Mouse (Mus musculus): ENCODE data around the gene Fgl2. TPM values are rescaled to one million over a fixed set of nuclear protein-coding genes. Genes with fewer than 3 reads are reported as not detected.

The Fgl2 gene
- polyA plus RNA-seq, 1 experiment from 2014 or later, result 10.3 TPM

DNA sequence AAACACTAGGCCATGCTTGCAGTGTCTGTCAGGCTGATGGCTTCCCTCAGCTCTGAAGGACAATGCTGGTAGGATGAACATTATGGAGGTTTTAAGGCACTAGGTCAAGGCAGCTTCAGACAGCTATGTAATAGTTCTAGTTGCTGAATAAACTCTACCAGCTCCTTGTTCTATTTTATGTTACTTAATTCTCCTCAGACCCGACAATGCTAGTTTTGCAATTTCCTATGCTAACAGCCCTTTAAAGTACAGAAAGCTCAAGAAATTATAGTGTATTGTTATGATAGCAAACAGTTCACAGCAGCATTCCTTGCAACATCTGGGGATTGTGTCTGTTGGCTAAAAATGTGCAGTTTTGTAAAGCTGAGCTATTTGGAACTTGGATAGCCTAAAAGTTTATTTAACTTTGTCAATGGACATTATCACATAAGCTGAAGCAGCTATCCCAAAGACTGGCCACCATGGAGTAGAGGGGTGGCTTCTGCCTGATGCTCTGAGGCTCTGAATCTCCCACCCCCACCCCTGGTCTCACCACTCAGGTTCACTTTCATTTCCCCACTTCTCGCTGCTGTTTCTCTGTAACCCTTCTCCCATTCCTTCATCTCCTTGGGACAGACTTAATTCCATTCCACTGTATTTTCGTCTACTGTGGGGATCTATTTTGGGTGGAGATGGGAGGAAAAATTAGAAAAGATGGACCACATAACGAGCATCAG is 5.9 kb upstream of the Fgl2 start:
- H3K4me3 ChIP-seq (ENCODE audit: low read depth, low read length), result no peak overlapping the region
- no peaks in the 10 kb centered on the region for H3K4me1 ChIP-seq (replicated peaks; ENCODE audit: control insufficient read depth, insufficient read depth)
- no peak for DNase-seq (ENCODE audit: low spot score)
- no peaks in the 10 kb centered on the region for H3K36me3 ChIP-seq (ENCODE audit: control insufficient read depth, insufficient read depth, low read length)
- H3K9me3 ChIP-seq (ENCODE audit: control insufficient read depth, low read length), result no peaks in the 10 kb centered on the region
- 55% methylated on average over 4 of the region's 4 CpGs for WGBS
- no peak for ATAC-seq (ENCODE audit: low FRiP score, low TSS enrichment)
- H3K27ac ChIP-seq (replicated peaks), result no peak overlapping the region
- TF ChIP-seq CTCF (IDR thresholded peaks at IDR 0.05; ENCODE audit: low read depth) (no peak), EP300 (optimal IDR thresholded peaks at IDR 0.05) (no peak)
- no peaks in the 10 kb centered on the region for H3K27me3 ChIP-seq (ENCODE audit: control insufficient read depth, insufficient read depth, low read length)
- H3K4me2 ChIP-seq (replicated peaks; ENCODE audit: low read depth), result no peak overlapping the region
- no peak overlapping the region for H3K9ac ChIP-seq (ENCODE audit: low read length)

GRCm38 (mm10) chr5:21367514-21367913 is 4.9 kb upstream of the Fgl2 start:
- 58% methylated on average over 2 of the region's 2 CpGs for WGBS
- no peaks in the 10 kb centered on the region for H3K9me3 ChIP-seq (ENCODE audit: control insufficient read depth, low read length)
- no peak for ATAC-seq (ENCODE audit: low FRiP score, low TSS enrichment)
- no peak overlapping the region for H3K4me3 ChIP-seq (ENCODE audit: low read depth, low read length)
- no peak for TF ChIP-seq CTCF (IDR thresholded peaks at IDR 0.05; ENCODE audit: low read depth)
- TF ChIP-seq EP300 (optimal IDR thresholded peaks at IDR 0.05), result no peak
- H3K4me1 ChIP-seq (replicated peaks; ENCODE audit: control insufficient read depth, insufficient read depth), result no peaks in the 10 kb centered on the region
- no peaks in the 10 kb centered on the region for H3K27me3 ChIP-seq (ENCODE audit: control insufficient read depth, insufficient read depth, low read length)
- H3K9ac ChIP-seq (ENCODE audit: low read length), result no peak overlapping the region
- no peak overlapping the region for H3K27ac ChIP-seq (replicated peaks)
- no peak overlapping the region for H3K4me2 ChIP-seq (replicated peaks; ENCODE audit: low read depth)
- H3K36me3 ChIP-seq (ENCODE audit: control insufficient read depth, insufficient read depth, low read length), result no peaks in the 10 kb centered on the region
- no peak for DNase-seq (ENCODE audit: low spot score)

DNA sequence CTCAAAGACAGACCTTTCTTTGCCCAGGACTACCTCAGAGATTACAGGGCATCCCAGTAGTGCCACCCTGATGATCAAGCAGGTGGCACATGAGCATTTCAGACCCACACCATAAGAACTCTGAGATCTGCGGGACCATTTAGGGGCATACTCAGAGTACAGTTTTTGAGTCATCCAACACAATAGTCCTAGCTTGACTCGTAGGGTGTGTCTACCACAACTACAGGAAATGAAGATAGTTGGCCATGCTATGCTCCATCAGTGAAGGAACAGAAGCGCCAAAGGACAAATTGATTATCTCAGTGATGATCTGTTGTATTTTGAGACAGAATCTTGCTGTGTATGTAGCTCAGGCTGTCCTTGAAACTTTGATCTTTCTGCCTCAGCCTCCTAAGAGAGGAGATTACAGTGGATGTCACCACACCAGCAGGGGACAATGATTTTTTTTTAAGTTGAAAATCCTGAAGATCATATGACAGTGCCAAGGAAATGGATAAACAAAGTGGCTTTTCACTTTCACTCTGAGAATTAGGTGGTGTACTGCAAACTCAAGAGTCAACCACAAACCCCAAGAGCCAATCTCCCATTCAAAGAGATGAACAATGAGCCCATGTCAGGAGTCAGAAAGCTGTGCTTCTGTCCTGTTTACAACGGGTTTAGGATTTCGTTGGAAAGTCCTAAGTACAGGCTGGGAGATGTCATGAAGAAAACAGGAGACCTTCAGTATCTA is 2.1 kb upstream of the Fgl2 start:
- ATAC-seq (ENCODE audit: low FRiP score, low TSS enrichment) (no peak), DNase-seq (ENCODE audit: low spot score) (no peak)
- TF ChIP-seq EP300 (optimal IDR thresholded peaks at IDR 0.05) (no peak), CTCF (IDR thresholded peaks at IDR 0.05; ENCODE audit: low read depth) (no peak)
- Histone ChIP-seq H3K36me3 (ENCODE audit: control insufficient read depth, insufficient read depth, low read length) (no peaks in the 10 kb centered on the region), H3K4me1 (replicated peaks; ENCODE audit: control insufficient read depth, insufficient read depth) (no peaks in the 10 kb centered on the region), H3K9ac (ENCODE audit: low read length) (no peak overlapping the region), H3K4me3 (ENCODE audit: low read depth, low read length) (no peak overlapping the region), H3K27ac (replicated peaks) (no peak overlapping the region), H3K4me2 (replicated peaks; ENCODE audit: low read depth) (no peak overlapping the region), H3K9me3 (ENCODE audit: control insufficient read depth, low read length) (no peaks in the 10 kb centered on the region), H3K27me3 (ENCODE audit: control insufficient read depth, insufficient read depth, low read length) (no peaks in the 10 kb centered on the region)
- WGBS, result 83% methylated on average over 5 of the region's 5 CpGs

DNA sequence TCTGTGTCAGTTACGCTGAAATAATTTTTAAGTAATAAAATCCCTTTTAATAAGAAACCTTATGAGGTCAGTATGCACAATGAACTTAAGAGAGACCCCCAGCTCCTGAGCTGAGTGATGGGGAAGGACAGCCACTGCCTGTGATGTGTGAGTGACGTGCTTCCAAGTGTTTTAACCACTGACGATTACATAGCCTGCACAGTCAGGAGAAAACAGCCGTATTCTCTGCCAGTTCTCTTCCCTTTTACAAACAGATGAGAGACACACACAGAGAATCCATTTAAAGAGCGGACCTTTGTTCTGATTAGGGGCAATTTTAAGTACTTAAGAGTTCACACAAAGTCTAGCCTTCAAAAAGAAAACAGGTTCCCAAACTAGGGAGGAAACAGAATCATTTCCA is 522 bp upstream of the Fgl2 start:
- Histone ChIP-seq H3K4me2 (replicated peaks; ENCODE audit: low read depth) (peak overlapping the region; percentile 80), H3K4me3 (ENCODE audit: low read depth, low read length) (peak overlapping the region; percentile 46), H3K36me3 (ENCODE audit: control insufficient read depth, insufficient read depth, low read length) (no peaks in the 10 kb centered on the region), H3K4me1 (replicated peaks; ENCODE audit: control insufficient read depth, insufficient read depth) (no peaks in the 10 kb centered on the region), H3K27me3 (ENCODE audit: control insufficient read depth, insufficient read depth, low read length) (no peaks in the 10 kb centered on the region), H3K27ac (replicated peaks) (no peak overlapping the region), H3K9ac (ENCODE audit: low read length) (no peak overlapping the region), H3K9me3 (ENCODE audit: control insufficient read depth, low read length) (no peaks in the 10 kb centered on the region)
- no peak for TF ChIP-seq CTCF (IDR thresholded peaks at IDR 0.05; ENCODE audit: low read depth)
- TF ChIP-seq EP300 (optimal IDR thresholded peaks at IDR 0.05), result no peak
- ATAC-seq (ENCODE audit: low FRiP score, low TSS enrichment) (no peak), DNase-seq (ENCODE audit: low spot score) (no peak)
- 46% methylated on average over 5 of the region's 5 CpGs for WGBS

GRCm38 (mm10) chr5:21373180-21373518 is 707 bp downstream of the Fgl2 start:
- DNase-seq (ENCODE audit: low spot score) (no peak), ATAC-seq (ENCODE audit: low FRiP score, low TSS enrichment) (no peak)
- Histone ChIP-seq H3K36me3 (ENCODE audit: control insufficient read depth, insufficient read depth, low read length) (no peaks in the 10 kb centered on the region), H3K9ac (ENCODE audit: low read length) (peak overlapping the region; percentile 57), H3K4me3 (ENCODE audit: low read depth, low read length) (peak overlapping the region; percentile 46), H3K27ac (replicated peaks) (no peak overlapping the region), H3K4me1 (replicated peaks; ENCODE audit: control insufficient read depth, insufficient read depth) (no peaks in the 10 kb centered on the region), H3K9me3 (ENCODE audit: control insufficient read depth, low read length) (no peaks in the 10 kb centered on the region), H3K27me3 (ENCODE audit: control insufficient read depth, insufficient read depth, low read length) (no peaks in the 10 kb centered on the region), H3K4me2 (replicated peaks; ENCODE audit: low read depth) (peak overlapping the region; percentile 80)
- no peak for TF ChIP-seq CTCF (IDR thresholded peaks at IDR 0.05; ENCODE audit: low read depth)
- TF ChIP-seq EP300 (optimal IDR thresholded peaks at IDR 0.05), result no peak
- 60% methylated on average over 7 of the region's 7 CpGs for WGBS

DNA sequence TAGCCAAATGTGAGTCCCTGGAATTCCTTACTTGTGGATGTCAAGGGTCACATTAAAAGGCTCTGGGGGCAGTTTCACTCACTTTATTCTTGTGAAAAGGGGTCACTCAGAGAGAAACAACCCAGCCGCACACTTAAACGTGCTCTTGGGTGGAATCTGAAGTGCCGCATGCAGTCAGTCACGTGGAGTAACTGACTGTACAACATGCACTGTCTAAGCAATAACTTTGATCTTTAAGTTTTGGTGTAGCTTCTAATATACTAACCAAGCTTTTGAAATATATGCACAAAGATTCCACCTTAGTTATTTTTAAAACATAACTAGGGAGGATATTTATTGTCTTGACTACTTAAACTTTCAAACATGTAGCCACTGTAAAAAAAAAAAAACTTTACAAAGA is 4.5 kb downstream of the Fgl2 start:
- no peak for DNase-seq (ENCODE audit: low spot score)
- H3K4me1 ChIP-seq (replicated peaks; ENCODE audit: control insufficient read depth, insufficient read depth), result no peaks in the 10 kb centered on the region
- no peaks in the 10 kb centered on the region for H3K36me3 ChIP-seq (ENCODE audit: control insufficient read depth, insufficient read depth, low read length)
- H3K27me3 ChIP-seq (ENCODE audit: control insufficient read depth, insufficient read depth, low read length), result no peaks in the 10 kb centered on the region
- no peak overlapping the region for H3K4me3 ChIP-seq (ENCODE audit: low read depth, low read length)
- 76% methylated on average over 4 of the region's 4 CpGs for WGBS
- no peaks in the 10 kb centered on the region for H3K9me3 ChIP-seq (ENCODE audit: control insufficient read depth, low read length)
- no peak for TF ChIP-seq CTCF (IDR thresholded peaks at IDR 0.05; ENCODE audit: low read depth)
- no peak for TF ChIP-seq EP300 (optimal IDR thresholded peaks at IDR 0.05)
- H3K4me2 ChIP-seq (replicated peaks; ENCODE audit: low read depth), result no peak overlapping the region
- ATAC-seq (ENCODE audit: low FRiP score, low TSS enrichment), result no peak
- H3K27ac ChIP-seq (replicated peaks), result no peak overlapping the region
- no peak overlapping the region for H3K9ac ChIP-seq (ENCODE audit: low read length)

All from stomach, postnatal 0 days (tissue).